Mouse (Mus musculus) hindbrain, embryonic 13.5 days (tissue): ENCODE data around the gene Thsd4. TPM values are rescaled to one million over a fixed set of nuclear protein-coding genes. Genes with fewer than 3 reads are reported as not detected.

Source experiments
- ATAC-seq: fragments of 200-750 bp; cut with Nextera tagmentation; 2 replicates; pipeline ENCODE4 v1.8.0; 2017; ENCODE audit warnings: moderate TSS enrichment; ENCODE audit not compliant: low FRiP score
- H3K27ac ChIP-seq: fragments of 300-500 bp; sonication (generic); 2 replicates; pipeline ENCODE4 v1.5.1; 2015; ENCODE audit warnings: inconsistent platforms, mild to moderate bottlenecking, moderate library complexity
- H3K27me3 ChIP-seq: fragments of 300-500 bp; sonication (generic); 2 replicates; pipeline ENCODE4 v1.6.1; 2015; ENCODE audit warnings: mild to moderate bottlenecking, inconsistent platforms
- H3K36me3 ChIP-seq: fragments of 300-500 bp; sonication (generic); 2 replicates; pipeline ENCODE4 v1.6.1; 2015; ENCODE audit warnings: mild to moderate bottlenecking, inconsistent platforms
- H3K4me1 ChIP-seq: fragments of 300-500 bp; sonication (generic); replicated peaks from 2 replicates; pipeline ENCODE4 v1.6.1; 2015; ENCODE audit warnings: inconsistent platforms
- H3K4me2 ChIP-seq: fragments of 300-500 bp; sonication (generic); 2 replicates; pipeline ENCODE4 v1.6.1; 2015; ENCODE audit warnings: inconsistent platforms, mild to moderate bottlenecking, moderate library complexity
- H3K4me3 ChIP-seq: fragments of 300-500 bp; sonication (generic); 2 replicates; pipeline ENCODE4 v1.5.1; 2015; ENCODE audit warnings: mild to moderate bottlenecking, inconsistent platforms
- H3K9ac ChIP-seq: fragments of 300-500 bp; sonication (generic); 2 replicates; pipeline ENCODE4 v1.6.1; 2015; ENCODE audit warnings: mild to moderate bottlenecking, inconsistent platforms
- H3K9me3 ChIP-seq: fragments of 300-500 bp; sonication (generic); 2 replicates; pipeline ENCODE4 v1.6.1; 2016; ENCODE audit warnings: inconsistent platforms
- WGBS: fragments of 180-500 bp; shearing (Covaris S2); methylation state at CpG from one replicate; pipeline ENCODE4 v1.1.7; 2015; 5-methylcytosine and 5-hydroxymethylcytosine counted together
- polyA plus RNA-seq: library from polyadenylated mRNA; unstranded; fragments of >200 nt; fragmentation: Nextera tagmentation; extraction: Ambion mirVana; gene quantifications from 2 replicates; pipeline ENCODE4 v1.2.1, GENCODE M21; 2015

Thsd4 gene
- polyA plus RNA-seq, 1 experiment from 2014 or later = 6.2 TPM

DNA sequence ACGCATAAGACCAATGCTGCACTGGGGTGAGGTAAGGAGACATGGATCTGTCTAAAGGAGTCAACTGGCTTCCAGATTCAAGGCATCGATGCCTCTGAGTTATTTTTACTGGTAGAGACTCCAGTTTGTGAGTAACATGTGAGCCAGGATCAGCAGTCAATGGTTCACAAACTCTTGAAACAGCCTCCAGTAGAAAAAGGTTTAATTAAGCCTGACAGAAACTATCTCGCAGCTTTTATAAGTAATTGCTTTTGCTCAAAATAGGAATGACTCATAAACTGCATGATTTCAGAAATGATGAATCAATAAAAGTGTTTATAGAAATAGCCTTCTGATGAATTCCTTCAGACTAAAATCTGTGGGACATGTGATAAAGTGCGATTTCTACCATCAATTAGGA lies 432.4 kb downstream of the Thsd4 start:
- no peaks in the 10 kb centered on the region for H3K9me3 ChIP-seq
- no peaks in the 10 kb centered on the region for H3K4me1 ChIP-seq
- no peak overlapping the region for H3K4me3 ChIP-seq
- H3K9ac ChIP-seq = no peak overlapping the region
- H3K4me2 ChIP-seq = no peak overlapping the region
- H3K27ac ChIP-seq = no peak overlapping the region
- no peaks in the 10 kb centered on the region for H3K27me3 ChIP-seq
- 96% methylated on average over 4 of the region's 4 CpGs for WGBS
- no peaks in the 10 kb centered on the region for H3K36me3 ChIP-seq
- no peak for ATAC-seq

DNA sequence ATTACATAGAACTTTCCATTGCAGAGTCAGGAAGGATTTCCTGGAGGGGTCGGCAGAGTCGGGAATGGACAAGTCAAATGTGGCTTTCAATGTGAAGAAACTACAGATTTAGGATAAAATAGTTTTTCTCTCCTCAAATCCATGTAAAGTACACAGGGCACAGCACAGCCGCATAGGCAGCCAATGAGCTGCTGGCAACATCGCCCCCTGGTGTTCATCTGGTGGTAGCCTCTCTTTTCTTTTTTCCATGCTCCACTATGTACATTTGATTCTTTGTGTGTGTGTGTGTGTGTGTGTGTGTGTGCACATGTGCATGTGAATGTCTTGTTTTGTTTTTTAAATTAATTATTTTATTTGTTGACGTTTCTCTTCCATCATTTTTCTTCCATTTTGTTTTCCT lies 433.7 kb downstream of the Thsd4 start:
- ATAC-seq = no peak
- 55% methylated on average over 5 of the region's 5 CpGs for WGBS

GRCm38 (mm10) chr9:60082107-60082581 lies 439.7 kb downstream of the Thsd4 start:
- 10% methylated on average over 5 of the region's 5 CpGs for WGBS
- ATAC-seq = no peak

More for the DNA sequence above, 433.7 kb downstream of the Thsd4 start:
- Histone ChIP-seq H3K4me1 (peaks cover under 1% of the 10 kb centered on the region; the same call in 1 of the 2 replicates), H3K9me3 (no peaks in the 10 kb centered on the region), H3K4me2 (no peak overlapping the region), H3K27ac (no peak overlapping the region), H3K4me3 (no peak overlapping the region), H3K9ac (no peak overlapping the region), H3K27me3 (no peaks in the 10 kb centered on the region), H3K36me3 (no peaks in the 10 kb centered on the region)

GRCm38 (mm10) chr9:60077761-60078160 lies 444.1 kb downstream of the Thsd4 start:
- H3K36me3 ChIP-seq = no peaks in the 10 kb centered on the region
- H3K4me3 ChIP-seq = no peak overlapping the region
- no peak overlapping the region for H3K27ac ChIP-seq
- no peaks in the 10 kb centered on the region for H3K27me3 ChIP-seq
- 75% methylated on average over 1 of the region's 1 CpGs for WGBS
- H3K4me2 ChIP-seq = no peak overlapping the region
- no peaks in the 10 kb centered on the region; the same call in 1 of the 2 replicates for H3K9me3 ChIP-seq
- H3K9ac ChIP-seq = no peak overlapping the region
- ATAC-seq = no peak
- H3K4me1 ChIP-seq = peaks cover 12% of the 10 kb centered on the region

More at GRCm38 (mm10) chr9:60082107-60082581, 439.7 kb downstream of the Thsd4 start:
- Histone ChIP-seq H3K36me3 (no peaks in the 10 kb centered on the region), H3K9ac (no peak overlapping the region), H3K4me1 (peaks cover 11% of the 10 kb centered on the region), H3K4me2 (no peak overlapping the region), H3K4me3 (no peak overlapping the region), H3K27ac (0 out of 2 replicates have a peak overlapping the region, but pooled peaks have one; percentile 10), H3K9me3 (no peaks in the 10 kb centered on the region; the same call in 1 of the 2 replicates), H3K27me3 (no peaks in the 10 kb centered on the region)

- H3K27ac ChIP-seq = no peak overlapping the region
- H3K4me3 ChIP-seq = no peak overlapping the region
- WGBS = 35% methylated on average over 4 of the region's 4 CpGs
- H3K9me3 ChIP-seq = no peaks in the 10 kb centered on the region; the same call in 1 of the 2 replicates
- no peak for ATAC-seq
- H3K36me3 ChIP-seq = no peaks in the 10 kb centered on the region
- no peak overlapping the region for H3K9ac ChIP-seq
- peaks cover 12% of the 10 kb centered on the region for H3K4me1 ChIP-seq
- H3K27me3 ChIP-seq = no peaks in the 10 kb centered on the region
- H3K4me2 ChIP-seq = no peak overlapping the region
Measured at GRCm38 (mm10) chr9:60076396-60076795, 445.4 kb downstream of the Thsd4 start.

- Histone ChIP-seq H3K27me3 (no peaks in the 10 kb centered on the region), H3K27ac (no peak overlapping the region), H3K36me3 (no peaks in the 10 kb centered on the region), H3K4me1 (peaks cover 12% of the 10 kb centered on the region), H3K9ac (no peak overlapping the region), H3K4me3 (no peak overlapping the region), H3K9me3 (no peaks in the 10 kb centered on the region), H3K4me2 (no peak overlapping the region)
- ATAC-seq = no peak
- 27% methylated on average over 5 of the region's 5 CpGs for WGBS
Measured at GRCm38 (mm10) chr9:60071620-60072263, 450.1 kb downstream of the Thsd4 start.

DNA sequence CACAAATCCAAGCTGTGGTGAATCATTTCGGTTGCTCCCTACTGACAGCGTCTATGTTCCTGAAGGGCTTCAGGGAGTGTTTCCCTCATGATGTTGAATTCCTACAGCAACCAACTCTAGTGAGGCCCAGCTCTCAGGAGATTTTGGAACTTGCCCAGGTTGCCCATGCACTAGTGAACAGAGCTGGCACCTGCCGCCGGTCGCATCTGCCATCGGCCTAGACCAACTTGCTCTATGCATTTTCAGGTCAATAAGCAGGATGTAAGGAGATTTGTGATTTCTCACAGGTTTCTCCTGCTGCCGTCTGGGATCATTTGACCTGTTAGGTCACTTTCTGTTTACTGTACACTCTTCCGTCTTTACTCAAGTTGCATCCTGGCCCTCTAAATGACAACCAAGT lies 454.6 kb downstream of the Thsd4 start:
- Histone ChIP-seq H3K4me1 (peaks cover 7% of the 10 kb centered on the region; the same call in 1 of the 2 replicates), H3K27me3 (no peaks in the 10 kb centered on the region), H3K9me3 (no peaks in the 10 kb centered on the region), H3K27ac (no peak overlapping the region), H3K4me2 (no peak overlapping the region), H3K36me3 (no peaks in the 10 kb centered on the region), H3K9ac (no peak overlapping the region), H3K4me3 (no peak overlapping the region)
- 94% methylated on average over 8 of the region's 8 CpGs for WGBS
- no peak for ATAC-seq

GRCm38 (mm10) chr9:60065184-60065583 lies 456.7 kb downstream of the Thsd4 start:
- no peak overlapping the region for H3K27ac ChIP-seq
- H3K27me3 ChIP-seq = no peaks in the 10 kb centered on the region
- WGBS = 79% methylated on average over 4 of the region's 4 CpGs

DNA sequence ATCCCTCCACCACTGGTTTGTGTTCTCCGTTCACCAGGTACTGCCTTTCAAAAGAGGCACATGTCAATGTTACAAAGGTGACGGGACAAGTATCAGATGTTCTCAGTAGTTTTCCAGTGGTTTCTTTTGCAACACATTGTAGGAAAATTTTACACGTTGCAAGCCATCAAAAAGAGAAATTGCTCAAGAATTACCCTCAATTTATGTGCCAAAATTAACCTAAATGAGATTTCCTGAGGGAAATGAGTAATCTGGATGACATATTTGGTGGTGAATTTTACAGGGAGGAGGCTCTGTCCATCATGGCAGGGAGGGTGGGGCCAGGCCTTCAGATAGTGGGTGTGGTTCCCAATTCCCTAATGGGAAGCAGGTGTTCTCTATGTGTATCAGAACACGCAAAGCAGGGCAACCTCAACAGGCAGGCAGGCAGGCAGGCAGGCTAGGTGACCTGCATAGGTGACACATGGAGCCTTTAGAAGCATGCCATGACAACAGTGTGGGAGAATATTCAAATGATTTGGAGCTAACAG lies 458.6 kb downstream of the Thsd4 start:
- H3K4me3 ChIP-seq = no peak overlapping the region
- no peaks in the 10 kb centered on the region for H3K27me3 ChIP-seq
- WGBS = 85% methylated on average over 4 of the region's 4 CpGs
- H3K4me1 ChIP-seq = no peaks in the 10 kb centered on the region
- H3K36me3 ChIP-seq = no peaks in the 10 kb centered on the region
- no peak overlapping the region for H3K27ac ChIP-seq
- no peak overlapping the region for H3K9ac ChIP-seq
- H3K4me2 ChIP-seq = no peak overlapping the region
- no peak for ATAC-seq
- H3K9me3 ChIP-seq = no peaks in the 10 kb centered on the region

More at GRCm38 (mm10) chr9:60065184-60065583, 456.7 kb downstream of the Thsd4 start:
- Histone ChIP-seq H3K4me3 (no peak overlapping the region), H3K4me1 (no peaks in the 10 kb centered on the region), H3K9me3 (no peaks in the 10 kb centered on the region), H3K9ac (no peak overlapping the region), H3K36me3 (no peaks in the 10 kb centered on the region), H3K4me2 (no peak overlapping the region)
- no peak for ATAC-seq

DNA sequence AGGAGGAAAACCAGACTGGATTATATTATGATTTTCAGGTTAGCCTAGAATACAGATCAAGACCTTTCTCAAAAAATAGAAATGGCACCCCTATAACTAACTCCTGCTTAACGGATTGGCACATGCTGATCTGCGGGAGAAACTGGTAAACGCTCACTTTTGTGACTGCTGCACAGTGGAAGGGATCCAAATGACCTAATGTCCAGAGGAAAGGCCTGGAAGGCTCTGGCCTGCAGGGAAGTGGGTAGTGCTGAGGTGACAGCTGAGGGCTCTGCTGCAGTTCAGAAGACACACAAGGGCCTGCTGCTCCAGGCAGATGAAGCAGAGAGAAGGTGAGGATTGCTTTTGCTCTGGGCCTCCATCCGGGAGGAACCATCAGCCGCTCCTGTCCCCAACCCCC lies 465.7 kb downstream of the Thsd4 start:
- no peaks in the 10 kb centered on the region for H3K4me1 ChIP-seq
- 88% methylated on average over 5 of the region's 5 CpGs for WGBS
- ATAC-seq = no peak

GRCm38 (mm10) chr9:60054951-60055350 lies 466.9 kb downstream of the Thsd4 start:
- Histone ChIP-seq H3K9ac (no peak overlapping the region), H3K4me1 (no peaks in the 10 kb centered on the region), H3K4me2 (no peak overlapping the region), H3K36me3 (no peaks in the 10 kb centered on the region), H3K27me3 (no peaks in the 10 kb centered on the region), H3K27ac (no peak overlapping the region), H3K4me3 (no peak overlapping the region), H3K9me3 (no peaks in the 10 kb centered on the region)
- WGBS = 67% methylated on average over 5 of the region's 5 CpGs
- ATAC-seq = no peak

More for the DNA sequence above, 465.7 kb downstream of the Thsd4 start:
- H3K4me2 ChIP-seq = no peak overlapping the region
- no peaks in the 10 kb centered on the region for H3K27me3 ChIP-seq
- H3K9ac ChIP-seq = no peak overlapping the region
- no peaks in the 10 kb centered on the region for H3K36me3 ChIP-seq
- H3K27ac ChIP-seq = no peak overlapping the region
- no peaks in the 10 kb centered on the region for H3K9me3 ChIP-seq
- no peak overlapping the region for H3K4me3 ChIP-seq

- no peak overlapping the region for H3K4me2 ChIP-seq
- H3K36me3 ChIP-seq = no peaks in the 10 kb centered on the region
- no peaks in the 10 kb centered on the region for H3K4me1 ChIP-seq
- H3K4me3 ChIP-seq = no peak overlapping the region
- no peak for ATAC-seq
- H3K27me3 ChIP-seq = no peaks in the 10 kb centered on the region
- H3K27ac ChIP-seq = no peak overlapping the region
- WGBS = 90% methylated on average over 5 of the region's 5 CpGs
- H3K9me3 ChIP-seq = no peaks in the 10 kb centered on the region
- H3K9ac ChIP-seq = no peak overlapping the region
Measured at GRCm38 (mm10) chr9:60053117-60053516, 468.7 kb downstream of the Thsd4 start.

DNA sequence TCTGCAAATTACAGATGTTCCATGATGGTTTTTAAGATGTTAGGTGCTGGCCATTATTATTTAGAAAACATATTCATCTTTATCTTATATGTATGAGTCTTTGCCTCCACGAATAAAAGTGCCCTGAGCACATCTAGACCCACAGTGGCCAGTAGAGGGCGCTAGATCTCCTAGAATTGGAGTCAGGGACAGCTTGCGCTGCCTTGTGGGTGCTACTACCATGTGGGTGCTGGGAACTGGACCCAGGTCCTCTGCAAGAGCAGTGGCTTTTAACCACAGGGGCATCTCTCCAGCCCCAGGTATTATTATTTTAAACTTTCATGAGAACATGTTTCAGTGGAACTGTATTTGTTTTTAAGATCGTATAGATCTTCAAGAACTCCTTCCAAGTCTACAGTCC lies 469.4 kb downstream of the Thsd4 start:
- Histone ChIP-seq H3K27ac (no peak overlapping the region), H3K4me1 (no peaks in the 10 kb centered on the region), H3K4me3 (no peak overlapping the region), H3K27me3 (no peaks in the 10 kb centered on the region), H3K4me2 (no peak overlapping the region), H3K9ac (no peak overlapping the region), H3K9me3 (no peaks in the 10 kb centered on the region), H3K36me3 (no peaks in the 10 kb centered on the region)
- WGBS = 74% methylated on average over 4 of the region's 4 CpGs
- ATAC-seq = no peak
